Mouse (Mus musculus) heart, adult 18-20 months (tissue): ENCODE measurements around the gene Aqp11. TPM values are rescaled to one million over a fixed set of nuclear protein-coding genes. Genes with fewer than 3 reads are reported as not detected.
A peak's percentile ranks its signal among the peaks of the same experiment; 100 is the strongest.

Experiments
- DNase-seq, 2 experiments: peaks; one replicate each; pipeline ENCODE4 v3.0.0; 2021 to 2022; ENCODE audit warnings: mixed read lengths in 1 of 2
- total RNA-seq, 2 experiments: library from RNA; stranded (reverse); gene quantifications; 2 replicates each; pipeline ENCODE4 v1.2.3; 2021

Aqp11 gene
- total RNA-seq, 2 experiments from 2014 or later: 1.5 to 1.7 TPM

- peak; percentile 91 to 92 for DNase-seq
Observed at GRCm38 (mm10) chr7:97747787-97748497, 9.9 kb upstream of the Aqp11 start.

- DNase-seq: no peak
Observed at GRCm38 (mm10) chr7:97747176-97747707, 9.2 kb upstream of the Aqp11 start.

GRCm38 (mm10) chr7:97745299-97745698 lies 7.2 kb upstream of the Aqp11 start:
- DNase-seq: peak; percentile 40 to 78

GRCm38 (mm10) chr7:97741756-97742291 lies 3.7 kb upstream of the Aqp11 start:
- DNase-seq: no peak

GRCm38 (mm10) chr7:97740948-97741347 lies 2.9 kb upstream of the Aqp11 start:
- DNase-seq: no peak

GRCm38 (mm10) chr7:97737256-97737637 lies 842 bp downstream of the Aqp11 start:
- DNase-seq: peak in 1 of 2 experiments; percentile 14

GRCm38 (mm10) chr7:97735886-97736420 lies 2.1 kb downstream of the Aqp11 start:
- no peak for DNase-seq

- DNase-seq: no peak
Observed at GRCm38 (mm10) chr7:97735021-97735420, 3.1 kb downstream of the Aqp11 start.

- no peak for DNase-seq
Observed at GRCm38 (mm10) chr7:97733606-97734005, 4.5 kb downstream of the Aqp11 start.

GRCm38 (mm10) chr7:97730427-97730826 lies 7.7 kb downstream of the Aqp11 start:
- no peak for DNase-seq

- no peak for DNase-seq
Observed at GRCm38 (mm10) chr7:97728666-97729614, 9.1 kb downstream of the Aqp11 start.

- DNase-seq: no peak
Observed at GRCm38 (mm10) chr7:97726778-97727177, 11.3 kb downstream of the Aqp11 start.

GRCm38 (mm10) chr7:97726080-97726479 lies 12.0 kb downstream of the Aqp11 start:
- DNase-seq: no peak

GRCm38 (mm10) chr7:97725401-97725800 lies 12.7 kb downstream of the Aqp11 start:
- no peak for DNase-seq

- DNase-seq: no peak
Observed at GRCm38 (mm10) chr7:97723646-97724538, 14.2 kb downstream of the Aqp11 start.

GRCm38 (mm10) chr7:97722278-97722918 lies 15.7 kb downstream of the Aqp11 start:
- DNase-seq: no peak

- DNase-seq: no peak
Observed at GRCm38 (mm10) chr7:97720109-97720508, 18.0 kb downstream of the Aqp11 start.

GRCm38 (mm10) chr7:97719078-97719477 lies 19.0 kb downstream of the Aqp11 start:
- DNase-seq: no peak

- DNase-seq: no peak
Observed at GRCm38 (mm10) chr7:97717326-97717725, 20.8 kb downstream of the Aqp11 start.

GRCm38 (mm10) chr7:97714651-97715050 lies 23.4 kb downstream of the Aqp11 start:
- DNase-seq: no peak

GRCm38 (mm10) chr7:97709204-97709603 lies 28.9 kb downstream of the Aqp11 start:
- no peak for DNase-seq
